Mouse (Mus musculus) MEL (cell line): ENCODE results near the gene Arid5b. TPM values are rescaled to one million over a fixed set of nuclear protein-coding genes. Genes with fewer than 3 reads are reported as not detected.

ENCODE experiments used
- DNase-seq: peaks from one replicate; pipeline ENCODE4 v3.0.0; 2011; ENCODE audit warnings: low read depth, low spot score
- H3K27ac ChIP-seq: 2 replicates; pipeline ENCODE4 v1.5.1; 2012; ENCODE audit warnings: low read depth, mild to moderate bottlenecking, control low read depth, low read length, moderate library complexity; ENCODE audit not compliant: control insufficient read depth
- H3K27me3 ChIP-seq, 2 experiments: fragments of 150-350 bp in 1 of 2; sonication (generic) in 1 of 2; 2 replicates each; pipeline ENCODE4 v1.6.1; 2012; ENCODE audit warnings: low read length in 2 of 2, mild to moderate bottlenecking in 2 of 2, improper control_type of control experiment in 1 of 2, moderate library complexity in 1 of 2; ENCODE audit not compliant: insufficient read depth in 2 of 2, control insufficient read depth in 1 of 2
- H3K36me3 ChIP-seq, 2 experiments: 2 replicates each; pipeline ENCODE4 v1.6.1; 2012 to 2014; ENCODE audit warnings: low read length in 2 of 2, improper control_type of control experiment in 1 of 2, inconsistent platforms in 1 of 2, mild to moderate bottlenecking in 1 of 2; ENCODE audit not compliant: insufficient read depth in 2 of 2, control insufficient read depth in 1 of 2
- H3K4me1 ChIP-seq, 2 experiments: fragments of 150-350 bp in 1 of 2; sonication (generic) in 1 of 2; 2 replicates each; pipeline ENCODE4 v1.6.1; 2012; ENCODE audit warnings: low read length in 2 of 2, improper control_type of control experiment in 1 of 2, mild to moderate bottlenecking in 1 of 2; ENCODE audit not compliant: insufficient read depth in 2 of 2, control insufficient read depth in 1 of 2
- H3K4me3 ChIP-seq, 2 experiments: fragments of 150-350 bp in 1 of 2; sonication (generic) in 1 of 2; 2 replicates each; pipeline ENCODE4 v1.5.1; 2012; ENCODE audit warnings: low read depth in 2 of 2, low read length in 2 of 2, mild to moderate bottlenecking in 2 of 2, moderate library complexity in 2 of 2, control low read depth in 1 of 2, improper control_type of control experiment in 1 of 2; ENCODE audit not compliant: control insufficient read depth in 1 of 2, insufficient read depth in 1 of 2
- H3K79me2 ChIP-seq: 2 replicates; pipeline ENCODE4 v1.6.1; 2012; ENCODE audit warnings: mild to moderate bottlenecking, low read length, moderate library complexity; ENCODE audit not compliant: control insufficient read depth, poor library complexity, insufficient read depth
- H3K9ac ChIP-seq: 2 replicates; pipeline ENCODE4 v1.6.1; 2012; ENCODE audit warnings: low read depth, mild to moderate bottlenecking, control low read depth, low read length, moderate library complexity; ENCODE audit not compliant: control insufficient read depth, poor library complexity, severe bottlenecking
- H3K9me3 ChIP-seq: fragments of 150-350 bp; sonication (generic); replicated peaks from 2 replicates; pipeline ENCODE4 v1.6.1; 2012; ENCODE audit warnings: mild to moderate bottlenecking, low read length, improper control_type of control experiment, moderate library complexity; ENCODE audit not compliant: insufficient read depth
- BHLHE40 ChIP-seq: IDR thresholded peaks from 2 replicates; pipeline ENCODE4 v1.6.1; 2012; ENCODE audit warnings: low read depth, mild to moderate bottlenecking, inconsistent platforms, low read length, improper control_type of control experiment, borderline replicate concordance
- CHD2 ChIP-seq: IDR thresholded peaks from 2 replicates; pipeline ENCODE4 v1.6.1; 2011; ENCODE audit warnings: low read length, improper control_type of control experiment
- E2F4 ChIP-seq: IDR thresholded peaks from 2 replicates; pipeline ENCODE4 v1.6.1; 2011; ENCODE audit warnings: low read depth, low read length, improper control_type of control experiment, borderline replicate concordance
- ELF1 ChIP-seq: IDR thresholded peaks from 2 replicates; pipeline ENCODE4 v1.6.1; 2014; ENCODE audit warnings: low read depth, mild to moderate bottlenecking, inconsistent platforms, low read length, improper control_type of control experiment, moderate library complexity
- EP300 ChIP-seq, 2 experiments: IDR thresholded peaks; 2 replicates each; pipeline ENCODE4 v1.6.1; 2011; ENCODE audit warnings: improper control_type of control experiment in 2 of 2, low read length in 2 of 2, low read depth in 1 of 2, mild to moderate bottlenecking in 1 of 2
- GABPA ChIP-seq: IDR thresholded peaks from 2 replicates; pipeline ENCODE4 v1.6.1; 2012; ENCODE audit warnings: low read depth, mild to moderate bottlenecking, inconsistent platforms, low read length, improper control_type of control experiment, moderate library complexity
- GATA1 ChIP-seq: IDR thresholded peaks from 2 replicates; pipeline ENCODE4 v1.6.1; 2011; ENCODE audit warnings: low read depth, low read length, improper control_type of control experiment
- HCFC1 ChIP-seq: IDR thresholded peaks from 2 replicates; pipeline ENCODE4 v1.6.1; 2012; ENCODE audit warnings: low read depth, mild to moderate bottlenecking, inconsistent platforms, low read length, improper control_type of control experiment, moderate library complexity
- KAT2A ChIP-seq: conservative IDR thresholded peaks from 2 replicates; pipeline ENCODE4 v1.6.1; 2012; ENCODE audit warnings: low read depth, low read length, improper control_type of control experiment, inconsistent platforms
- MAFK ChIP-seq: IDR thresholded peaks from 2 replicates; pipeline ENCODE4 v1.6.1; 2011; ENCODE audit warnings: low read depth, mild to moderate bottlenecking, low read length, improper control_type of control experiment, borderline replicate concordance
- MAX ChIP-seq: IDR thresholded peaks from 2 replicates; pipeline ENCODE4 v1.6.1; 2011; ENCODE audit warnings: low read length, improper control_type of control experiment
- MXI1 ChIP-seq: IDR thresholded peaks from 2 replicates; pipeline ENCODE4 v1.6.1; 2011; ENCODE audit warnings: mild to moderate bottlenecking, low read depth, low read length, improper control_type of control experiment
- MYB ChIP-seq: IDR thresholded peaks from 2 replicates; pipeline ENCODE4 v1.6.1; 2011; ENCODE audit warnings: mild to moderate bottlenecking, low read depth, low read length, improper control_type of control experiment
- NRF1 ChIP-seq: IDR thresholded peaks from 2 replicates; pipeline ENCODE4 v1.6.1; 2014; ENCODE audit warnings: low read depth, mild to moderate bottlenecking, inconsistent platforms, low read length, improper control_type of control experiment, moderate library complexity; ENCODE audit not compliant: poor library complexity, insufficient read depth, severe bottlenecking
- POLR2A ChIP-seq, 2 experiments: IDR thresholded peaks; 2 replicates each; pipeline ENCODE4 v1.6.1; 2011 to 2012; ENCODE audit warnings: low read length in 2 of 2, mild to moderate bottlenecking in 2 of 2, control low read depth in 1 of 2, improper control_type of control experiment in 1 of 2, low read depth in 1 of 2, moderate library complexity in 1 of 2; ENCODE audit not compliant: control insufficient read depth in 1 of 2, insufficient read depth in 1 of 2, poor library complexity in 1 of 2
- RAD21 ChIP-seq: IDR thresholded peaks from 2 replicates; pipeline ENCODE4 v1.6.1; 2011; ENCODE audit warnings: mild to moderate bottlenecking, low read depth, low read length, improper control_type of control experiment
- RCOR1 ChIP-seq: IDR thresholded peaks from 2 replicates; pipeline ENCODE4 v1.6.1; 2012; ENCODE audit warnings: low read depth, mild to moderate bottlenecking, inconsistent platforms, low read length, improper control_type of control experiment
- SIN3A ChIP-seq: IDR thresholded peaks from 2 replicates; pipeline ENCODE4 v1.6.1; 2012; ENCODE audit warnings: low read length, improper control_type of control experiment, inconsistent platforms
- TAL1 ChIP-seq: IDR thresholded peaks from 2 replicates; pipeline ENCODE4 v1.6.1; 2012; ENCODE audit warnings: mild to moderate bottlenecking, inconsistent platforms, low read length, moderate library complexity, mixed read lengths
- USF2 ChIP-seq, 2 experiments: IDR thresholded peaks; 2 replicates each; pipeline ENCODE4 v1.6.1; 2011 to 2012; ENCODE audit warnings: improper control_type of control experiment in 2 of 2, low read length in 2 of 2, borderline replicate concordance in 1 of 2, inconsistent platforms in 1 of 2, low read depth in 1 of 2, mild to moderate bottlenecking in 1 of 2; ENCODE audit not compliant: insufficient read depth in 1 of 2
- ZC3H11A ChIP-seq: IDR thresholded peaks from 2 replicates; pipeline ENCODE4 v1.6.1; 2012; ENCODE audit warnings: low read depth, mild to moderate bottlenecking, inconsistent platforms, low read length, improper control_type of control experiment
- ZMIZ1 ChIP-seq: IDR thresholded peaks from 2 replicates; pipeline ENCODE4 v1.6.1; 2012; ENCODE audit warnings: low read depth, mild to moderate bottlenecking, inconsistent platforms, low read length, improper control_type of control experiment, moderate library complexity
- ZNF384 ChIP-seq: IDR thresholded peaks from 2 replicates; pipeline ENCODE4 v1.6.1; 2012; ENCODE audit warnings: low read depth, mild to moderate bottlenecking, inconsistent platforms, low read length, improper control_type of control experiment
- polyA plus RNA-seq, 2 experiments: library from polyadenylated mRNA; stranded (reverse) in 1 of 2; unstranded in 1 of 2; fragments of >175 nt in 1 of 2; fragments of >200 nt in 1 of 2; gene quantifications; 2 replicates each; pipeline versions ENCODE4 v1.2.1 to v1.2.4; 2012; ENCODE audit warnings: low replicate concordance in 2 of 2, low read depth in 1 of 2; ENCODE audit not compliant: insufficient read length in 2 of 2, insufficient read depth in 1 of 2, missing spikeins in 1 of 2
- total RNA-seq: library from RNA; depleted of rRNA; stranded (reverse); fragments of 300-350 nt; gene quantifications from 2 replicates; pipeline ENCODE4 v1.2.3, GENCODE M21; 2012

The Arid5b gene
- total and polyA plus RNA-seq, 3 experiments, result 0.03 TPM; not detected in 2

DNA sequence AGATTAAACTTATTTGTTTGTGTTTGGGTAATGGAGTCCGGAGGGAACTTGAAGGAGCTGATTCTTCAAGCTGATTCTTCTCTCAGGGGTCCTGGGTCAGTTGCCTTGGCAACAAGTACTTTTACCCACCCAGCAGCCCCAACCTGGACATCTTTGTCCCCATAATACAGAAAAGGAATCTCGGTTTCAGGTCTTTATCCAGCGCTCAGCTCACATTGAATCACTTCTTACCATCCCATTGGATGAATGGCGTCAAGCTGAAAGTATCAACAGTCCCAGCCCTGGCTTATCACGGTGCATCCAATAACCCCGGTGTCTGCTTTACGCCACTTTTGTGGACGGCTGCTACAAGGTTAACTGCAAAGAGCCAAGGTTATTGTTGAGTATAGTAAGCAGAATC is 210.1 kb downstream of the Arid5b start:
- TF ChIP-seq EP300 (IDR thresholded peaks at IDR 0.05; ENCODE audit: low read depth in 1 of 2, low read length in 2 of 2) (no peak), E2F4 (no peak), SIN3A (no peak), ZMIZ1 (no peak), GATA1 (no peak), MXI1 (no peak), RAD21 (no peak), ZNF384 (no peak), MAFK (no peak), ZC3H11A (no peak), GABPA (no peak), MAX (no peak), CHD2 (no peak), KAT2A (no peak), USF2 (IDR thresholded peaks at IDR 0.05; ENCODE audit: borderline replicate concordance in 1 of 2, insufficient read depth in 1 of 2, low read depth in 1 of 2, low read length in 2 of 2) (no peak), ELF1 (no peak), NRF1 (no peak), MYB (no peak)
- DNase-seq, result no peak
- Histone ChIP-seq H3K4me1 (no peaks in the 10 kb centered on the region), H3K79me2 (no peaks in the 10 kb centered on the region), H3K9me3 (no peaks in the 10 kb centered on the region), H3K27me3 (no peaks in the 10 kb centered on the region), H3K9ac (no peak overlapping the region), H3K27ac (no peak overlapping the region), H3K36me3 (no peaks in the 10 kb centered on the region), H3K4me3 (no peak overlapping the region)

DNA sequence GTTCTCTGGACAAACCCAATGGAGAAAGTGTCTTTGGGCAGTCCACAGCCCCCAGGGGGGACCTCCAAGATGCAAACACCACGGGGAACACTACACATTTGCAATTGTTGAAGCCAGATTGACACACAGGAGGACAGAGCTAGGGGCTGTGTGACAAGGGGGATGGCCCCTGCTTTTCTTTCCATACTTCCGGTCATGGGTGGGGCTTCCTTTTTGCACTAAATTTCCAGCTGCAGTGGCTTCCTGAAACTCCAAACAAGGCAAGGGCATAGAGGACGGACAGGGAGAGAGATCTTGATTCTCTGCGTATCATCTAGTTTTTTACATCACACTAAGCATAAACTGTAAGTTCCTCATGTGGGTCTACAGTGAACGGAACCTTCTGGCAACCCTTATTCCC is 210.6 kb downstream of the Arid5b start:
- no peaks in the 10 kb centered on the region for H3K27me3 ChIP-seq
- no peak for DNase-seq
- H3K4me3 ChIP-seq, result no peak overlapping the region
- no peak overlapping the region for H3K27ac ChIP-seq
- no peaks in the 10 kb centered on the region for H3K79me2 ChIP-seq
- H3K4me1 ChIP-seq, result no peaks in the 10 kb centered on the region
- H3K36me3 ChIP-seq, result no peaks in the 10 kb centered on the region
- no peak for TF ChIP-seq NRF1
- TF ChIP-seq USF2 (IDR thresholded peaks at IDR 0.05; ENCODE audit: borderline replicate concordance in 1 of 2, insufficient read depth in 1 of 2, low read depth in 1 of 2, low read length in 2 of 2), result no peak
- no peak for TF ChIP-seq E2F4
- no peak for TF ChIP-seq HCFC1
- TF ChIP-seq BHLHE40, result no peak
- no peak for TF ChIP-seq GABPA
- TF ChIP-seq MYB, result no peak
- TF ChIP-seq TAL1, result no peak
- TF ChIP-seq RCOR1, result no peak
- TF ChIP-seq RAD21, result no peak
- no peak for TF ChIP-seq MAX
- no peak for TF ChIP-seq SIN3A
- TF ChIP-seq POLR2A (IDR thresholded peaks at IDR 0.05; ENCODE audit: control insufficient read depth in 1 of 2, insufficient read depth in 1 of 2, low read depth in 1 of 2, low read length in 2 of 2, poor library complexity in 1 of 2), result no peak
- no peak for TF ChIP-seq ZNF384
- TF ChIP-seq GATA1, result no peak
- TF ChIP-seq, all 39 proteins: peak for 0
- Histone ChIP-seq H3K9ac (no peak overlapping the region), H3K9me3 (no peaks in the 10 kb centered on the region)
